Mouse (Mus musculus) stomach, postnatal 0 days (tissue): ENCODE data around the gene Gatb.

Source experiments
- CTCF ChIP-seq: IDR thresholded peaks from 2 replicates; pipeline ENCODE4 v1.5.1; 2016; ENCODE audit warnings: antibody characterized with exemption, low read depth, mild to moderate bottlenecking, moderate library complexity
- EP300 ChIP-seq: optimal IDR thresholded peaks from 2 replicates; pipeline ENCODE3; 2016; ENCODE audit warnings: antibody characterized with exemption

- TF ChIP-seq CTCF = no peak
- TF ChIP-seq EP300 = no peak
These were observed 8.8 kb downstream of the Gatb start for GRCm38 (mm10) chr3:85582726-85583125.
